Mouse (Mus musculus) midbrain, postnatal 0 days (tissue): ENCODE data around the gene Clk3. TPM values are rescaled to one million over a fixed set of nuclear protein-coding genes. Genes with fewer than 3 reads are reported as not detected.

Experiments used
- ATAC-seq: fragments of 200-750 bp; cut with Nextera tagmentation; 2 replicates; pipeline ENCODE4 v1.8.0; 2017; ENCODE audit warnings: moderate number of reproducible peaks, mild to moderate bottlenecking, moderate TSS enrichment, moderate library complexity; ENCODE audit not compliant: low FRiP score
- DNase-seq: peaks from one replicate; pipeline ENCODE4 v3.0.0-alpha.2; 2015; ENCODE audit warnings: low spot score
- H3K27ac ChIP-seq: fragments of 300-500 bp; sonication (generic); 2 replicates; pipeline ENCODE4 v1.5.1; 2014; ENCODE audit warnings: low read depth, mild to moderate bottlenecking, low read length, mixed read lengths
- H3K27me3 ChIP-seq: fragments of 300-500 bp; sonication (generic); 2 replicates; pipeline ENCODE4 v1.6.1; 2014; ENCODE audit warnings: low read length, control low read depth, mixed read lengths; ENCODE audit not compliant: insufficient read depth
- H3K36me3 ChIP-seq: fragments of 300-500 bp; sonication (generic); 2 replicates; pipeline ENCODE4 v1.6.1; 2014; ENCODE audit warnings: low read length, control low read depth, mixed read lengths; ENCODE audit not compliant: insufficient read depth
- H3K4me1 ChIP-seq: fragments of 300-500 bp; sonication (generic); 2 replicates; pipeline ENCODE4 v1.6.1; 2014; ENCODE audit warnings: mild to moderate bottlenecking, control low read depth, antibody characterized with exemption, low read length, mixed read lengths; ENCODE audit not compliant: insufficient read depth
- H3K4me2 ChIP-seq: fragments of 300-500 bp; sonication (generic); 2 replicates; pipeline ENCODE4 v1.6.1; 2014; ENCODE audit warnings: low read depth, mild to moderate bottlenecking, low read length, mixed read lengths; ENCODE audit not compliant: poor library complexity, severe bottlenecking
- H3K4me3 ChIP-seq: fragments of 300-500 bp; sonication (generic); 2 replicates; pipeline ENCODE4 v1.5.1; 2014; ENCODE audit warnings: low read depth, mild to moderate bottlenecking, low read length, moderate library complexity
- H3K9ac ChIP-seq: fragments of 300-500 bp; sonication (generic); replicated peaks from 2 replicates; pipeline ENCODE4 v1.6.1; 2014; ENCODE audit warnings: mild to moderate bottlenecking, low read length, moderate library complexity, mixed read lengths; ENCODE audit not compliant: poor library complexity, severe bottlenecking
- H3K9me3 ChIP-seq: fragments of 300-500 bp; sonication (generic); 2 replicates; pipeline ENCODE4 v1.6.1; 2016; ENCODE audit warnings: low read length, control low read depth
- CTCF ChIP-seq: IDR thresholded peaks from 2 replicates; pipeline ENCODE4 v1.5.1; 2016; ENCODE audit warnings: antibody characterized with exemption, mild to moderate bottlenecking
- WGBS: fragments of 180-500 bp; shearing (Covaris S2); extraction: QIAGEN DNeasy Blood & Tissue Kit; methylation state at CpG from one replicate; pipeline ENCODE4 v1.1.7; 2014; 5-methylcytosine and 5-hydroxymethylcytosine counted together
- polyA plus RNA-seq: library from polyadenylated mRNA; unstranded; fragments of >200 nt; fragmentation: Nextera tagmentation; extraction: Ambion mirVana; gene quantifications from 2 replicates; pipeline ENCODE4 v1.2.1, GENCODE M21; 2015
- total RNA-seq: library from RNA; depleted of rRNA; stranded (reverse); fragments of >200 nt; gene quantifications from 2 replicates; pipeline ENCODE4 v1.2.3, GENCODE M21; 2014

Clk3 gene
- total and polyA plus RNA-seq, 2 experiments from 2014 or later, result 53.4 to 83.7 TPM

GRCm38 (mm10) chr9:57808771-57809310 lies 43.2 kb upstream of the Clk3 start:
- Histone ChIP-seq H3K9me3 (no peaks in the 10 kb centered on the region), H3K27ac (no peak overlapping the region), H3K9ac (no peak overlapping the region), H3K27me3 (no peaks in the 10 kb centered on the region), H3K36me3 (no peaks in the 10 kb centered on the region), H3K4me3 (no peak overlapping the region), H3K4me2 (no peak overlapping the region), H3K4me1 (peaks cover 15% of the 10 kb centered on the region; the same call in 1 of the 2 replicates)
- TF ChIP-seq CTCF, result no peak
- 22% methylated on average over 5 of the region's 5 CpGs for WGBS
- ATAC-seq, result no peak
- DNase-seq, result no peak

- WGBS, result 78% methylated on average over 4 of the region's 4 CpGs
- 0 out of 2 replicates have a peak, but pooled peaks cover 5% of the 10 kb centered on the region for H3K4me1 ChIP-seq
- ATAC-seq, result no peak
Measured at GRCm38 (mm10) chr9:57807174-57807651, 41.6 kb upstream of the Clk3 start.

GRCm38 (mm10) chr9:57806066-57806481 lies 40.4 kb upstream of the Clk3 start:
- TF ChIP-seq CTCF, result no peak
- Histone ChIP-seq H3K9ac (no peak overlapping the region), H3K27ac (no peak overlapping the region), H3K4me1 (no peaks in the 10 kb centered on the region), H3K27me3 (no peaks in the 10 kb centered on the region), H3K36me3 (no peaks in the 10 kb centered on the region), H3K4me3 (no peak overlapping the region), H3K4me2 (no peak overlapping the region), H3K9me3 (no peaks in the 10 kb centered on the region)
- no peak for DNase-seq
- WGBS, result 72% methylated on average over 1 of the region's 1 CpGs
- ATAC-seq, result no peak

More at GRCm38 (mm10) chr9:57807174-57807651, 41.6 kb upstream of the Clk3 start:
- Histone ChIP-seq H3K27me3 (no peaks in the 10 kb centered on the region), H3K4me2 (no peak overlapping the region), H3K9ac (no peak overlapping the region), H3K9me3 (no peaks in the 10 kb centered on the region), H3K36me3 (no peaks in the 10 kb centered on the region), H3K4me3 (no peak overlapping the region), H3K27ac (no peak overlapping the region)
- no peak for TF ChIP-seq CTCF
- DNase-seq, result no peak

DNA sequence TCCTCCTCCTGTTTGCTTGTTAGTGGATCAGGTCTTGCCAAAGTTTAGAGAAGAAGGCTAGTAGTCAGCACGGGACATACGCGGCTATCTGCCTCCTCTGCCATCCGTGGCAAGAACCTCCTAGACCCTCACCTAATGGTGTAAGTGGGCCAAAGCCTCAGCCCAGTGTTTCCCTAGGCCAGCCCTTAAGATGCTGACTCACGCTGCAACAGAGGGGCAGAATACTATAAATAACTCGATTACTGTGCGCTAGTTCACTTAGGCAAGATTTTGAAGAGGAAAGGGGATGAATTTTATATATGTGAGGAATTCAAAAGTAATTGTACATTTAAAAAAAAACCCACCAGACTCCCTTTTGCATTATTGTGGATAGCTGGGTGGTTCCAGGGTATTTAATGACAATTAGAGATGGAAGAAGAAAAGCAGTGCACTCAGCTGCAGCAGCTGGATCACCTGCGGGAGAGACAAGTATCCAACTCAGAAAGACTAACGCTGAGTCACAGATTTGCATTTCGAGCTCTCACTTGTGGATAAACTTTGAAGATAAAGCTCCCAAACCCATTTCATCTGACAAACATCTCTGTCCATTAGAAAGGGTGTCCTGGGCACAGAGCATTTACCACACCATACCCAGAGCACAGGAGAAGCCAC lies 39.6 kb upstream of the Clk3 start:
- Histone ChIP-seq H3K4me3 (no peak overlapping the region), H3K27ac (no peak overlapping the region), H3K4me2 (no peak overlapping the region), H3K27me3 (no peaks in the 10 kb centered on the region), H3K9ac (no peak overlapping the region), H3K4me1 (no peaks in the 10 kb centered on the region), H3K9me3 (no peaks in the 10 kb centered on the region), H3K36me3 (no peaks in the 10 kb centered on the region)
- 81% methylated on average over 10 of the region's 10 CpGs for WGBS
- DNase-seq (no peak), ATAC-seq (no peak)
- no peak for TF ChIP-seq CTCF

- ATAC-seq, result no peak
- H3K4me3 ChIP-seq, result no peak overlapping the region
- H3K4me1 ChIP-seq, result no peaks in the 10 kb centered on the region
- no peaks in the 10 kb centered on the region for H3K27me3 ChIP-seq
- H3K4me2 ChIP-seq, result no peak overlapping the region
- TF ChIP-seq CTCF, result no peak
- no peaks in the 10 kb centered on the region for H3K9me3 ChIP-seq
- no peak overlapping the region for H3K9ac ChIP-seq
- no peak overlapping the region for H3K27ac ChIP-seq
- no peaks in the 10 kb centered on the region for H3K36me3 ChIP-seq
- DNase-seq, result no peak
- WGBS, result 39% methylated on average over 4 of the region's 4 CpGs
Measured at GRCm38 (mm10) chr9:57803839-57804238, 38.2 kb upstream of the Clk3 start.

DNA sequence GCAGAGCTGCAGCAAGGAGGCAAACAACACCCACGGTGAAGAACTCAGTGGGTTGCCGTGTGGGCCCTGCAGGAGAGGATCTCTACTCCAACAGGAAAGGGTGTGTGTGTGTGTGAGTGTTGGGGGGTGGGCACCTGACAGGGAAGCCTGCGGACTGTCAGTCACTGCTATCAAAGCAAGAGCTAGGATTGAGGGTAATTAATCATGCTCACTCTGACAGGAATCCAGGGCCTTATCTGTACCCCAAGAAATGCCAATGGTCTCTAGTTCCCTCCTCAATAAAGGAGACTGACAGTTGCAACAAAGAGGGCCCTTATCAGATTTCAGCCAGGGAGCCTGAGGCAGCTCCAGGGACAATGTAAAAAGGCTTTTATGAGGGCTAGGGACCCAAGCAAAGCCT lies 37.4 kb upstream of the Clk3 start:
- H3K27me3 ChIP-seq, result no peaks in the 10 kb centered on the region
- no peak overlapping the region for H3K27ac ChIP-seq
- no peaks in the 10 kb centered on the region; the same call in 1 of the 2 replicates for H3K36me3 ChIP-seq
- no peak for TF ChIP-seq CTCF
- no peak for ATAC-seq
- no peaks in the 10 kb centered on the region for H3K4me1 ChIP-seq
- no peak overlapping the region; the same call in 1 of the 2 replicates for H3K9ac ChIP-seq
- WGBS, result 37% methylated on average over 3 of the region's 3 CpGs
- no peaks in the 10 kb centered on the region for H3K9me3 ChIP-seq
- H3K4me3 ChIP-seq, result no peak overlapping the region
- no peak overlapping the region for H3K4me2 ChIP-seq
- DNase-seq, result no peak
